Mouse (Mus musculus) myocyte (in vitro differentiated cells): ENCODE results near the gene Zzz3.

ENCODE experiments used
- MAX ChIP-seq: IDR thresholded peaks from one replicate; pipeline ENCODE4 v1.6.1; 2011; ENCODE audit warnings: low read depth, mild to moderate bottlenecking, control low read depth
- MYOG ChIP-seq, 3 experiments: IDR thresholded peaks; one replicate each; pipeline ENCODE4 v1.6.1; 2011; ENCODE audit warnings: control low read depth in 2 of 3, low read depth in 2 of 3, mild to moderate bottlenecking in 2 of 3; ENCODE audit not compliant: insufficient read length in 2 of 3, control insufficient read depth in 1 of 3, insufficient read depth in 1 of 3
- POLR2A ChIP-seq: IDR thresholded peaks from one replicate; pipeline ENCODE4 v1.6.1; 2011; ENCODE audit warnings: low read depth, mild to moderate bottlenecking, control low read depth, moderate library complexity; ENCODE audit not compliant: insufficient read length
- POLR2AphosphoS2 ChIP-seq: IDR thresholded peaks from one replicate; pipeline ENCODE4 v1.6.1; 2011; ENCODE audit warnings: low read depth, control low read depth; ENCODE audit not compliant: insufficient read length

DNA sequence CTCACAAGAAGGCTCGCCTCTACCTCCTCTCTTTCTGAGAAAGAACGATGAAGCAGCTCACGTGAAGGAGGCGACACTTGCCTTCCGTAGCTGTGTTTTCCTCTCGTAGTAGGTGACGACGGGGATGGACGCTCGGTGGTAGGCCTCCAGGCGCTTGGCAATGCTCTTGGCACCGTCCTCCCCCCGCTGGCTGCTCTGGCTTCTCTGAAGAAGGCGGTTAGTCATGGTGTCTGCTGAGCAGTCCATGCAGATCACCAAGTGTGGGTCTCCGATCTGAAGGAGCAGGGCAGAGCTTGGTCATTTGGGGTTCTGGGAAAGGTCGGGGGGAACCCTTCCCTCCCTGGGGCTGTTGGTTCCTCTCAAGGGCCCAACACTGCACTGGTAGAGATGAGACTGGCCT, 77.4 kb downstream of the Zzz3 start:
- TF ChIP-seq POLR2AphosphoS2 = no peak
- no peak for TF ChIP-seq MAX
- TF ChIP-seq POLR2A = no peak
- no peak for TF ChIP-seq MYOG (IDR thresholded peaks at IDR 0.05; ENCODE audit: control insufficient read depth in 1 of 3, insufficient read depth in 1 of 3, insufficient read length in 2 of 3, low read depth in 2 of 3)
